Mouse (Mus musculus) left cerebral cortex, postnatal 10 days (tissue): ENCODE measurements around the gene Pidd1. TPM values are rescaled to one million over a fixed set of nuclear protein-coding genes. Genes with fewer than 3 reads are reported as not detected.
A peak's percentile ranks its signal among the peaks of the same experiment; 100 is the strongest.
"Not testable (repeated sequence)": the region's sequence is repeated elsewhere in the genome, so short reads cannot be mapped to it uniquely, and the experiment has no call there.

Experiments
- DNase-seq, 2 experiments: peaks; one replicate each; pipeline ENCODE4 v3.0.0; 2021 to 2022; ENCODE audit warnings: low spot score in 2 of 2, mixed read lengths in 1 of 2; ENCODE audit errors: extremely low spot score in 1 of 2
- intact Hi-C: fragments of 180-260 bp; cut with DNase I; formaldehyde crosslinking; loops from one replicate; pipeline ENCODE4 v1.15.1; 2025
- total RNA-seq, 2 experiments: library from RNA; stranded (reverse); gene quantifications; 2 replicates each; pipeline ENCODE4 v1.2.3; 2021

Gene Pidd1
- total RNA-seq, 2 experiments from 2014 or later: 1.8 to 2.0 TPM

DNA sequence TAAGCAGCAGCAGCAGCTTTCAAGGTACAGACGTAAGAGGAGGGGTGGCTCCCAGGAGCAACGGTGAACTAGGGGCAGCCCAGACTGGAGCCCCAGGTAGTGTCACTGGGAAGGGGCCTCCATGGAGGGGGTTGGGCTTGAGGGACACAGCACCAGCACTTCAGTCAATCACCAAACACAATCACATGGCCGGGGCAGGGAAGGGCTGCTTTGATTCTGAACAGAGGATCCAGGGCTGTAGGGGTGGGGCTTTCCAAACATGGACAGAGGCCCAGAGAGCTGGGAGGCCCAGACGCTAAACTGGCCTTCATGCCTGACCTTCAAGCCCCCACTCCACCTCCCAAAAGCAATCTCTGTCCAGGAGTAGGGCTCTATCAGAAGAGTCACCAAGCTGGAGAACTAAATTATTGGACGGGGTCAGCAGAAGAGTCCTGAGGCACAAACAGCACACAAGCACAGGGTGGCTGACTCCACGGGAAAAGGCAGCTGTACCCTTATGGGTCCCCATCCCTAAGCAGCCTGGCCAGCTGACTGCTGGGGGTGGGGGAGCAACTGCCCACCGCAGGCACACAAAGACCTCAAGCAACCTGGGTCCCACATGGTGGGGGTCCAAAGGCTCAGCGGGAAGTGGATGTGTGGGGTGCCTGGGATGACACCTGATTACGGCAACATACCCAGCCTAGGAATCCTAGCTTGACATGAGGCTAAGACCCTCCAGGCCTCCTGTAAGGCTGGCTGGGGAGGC, 13.8 kb downstream of the Pidd1 start:
- peak in 1 of 2 experiments; percentile 34 for DNase-seq
- intact Hi-C loops: no loop called here

DNA sequence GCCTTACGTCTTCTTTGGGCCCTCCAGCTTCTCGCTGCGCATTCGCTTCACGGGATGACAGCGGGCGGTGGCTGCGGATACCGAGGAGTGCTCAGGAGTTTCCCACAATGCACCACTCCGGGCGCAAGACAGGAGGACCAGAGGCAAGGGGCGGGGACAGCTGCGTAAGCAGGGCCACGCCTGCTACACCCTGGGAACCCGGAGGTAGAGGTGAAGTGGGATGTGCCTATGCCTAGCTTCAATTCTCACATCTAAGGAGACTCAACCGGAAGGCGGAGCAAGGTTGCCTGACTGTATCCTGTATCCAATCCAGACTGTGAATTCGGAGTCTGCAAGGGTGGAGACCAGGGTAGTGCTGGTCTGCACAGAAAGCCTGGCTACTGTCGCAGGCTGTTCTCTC, 14.5 kb downstream of the Pidd1 start, which contains the start of gene Cend1:
TSS of gene Cend1 (minus strand) at position 182 of the 400 bp plus-strand sequence.
- peak; percentile 86 to 87 for DNase-seq
- intact Hi-C loops: no loop called here

DNA sequence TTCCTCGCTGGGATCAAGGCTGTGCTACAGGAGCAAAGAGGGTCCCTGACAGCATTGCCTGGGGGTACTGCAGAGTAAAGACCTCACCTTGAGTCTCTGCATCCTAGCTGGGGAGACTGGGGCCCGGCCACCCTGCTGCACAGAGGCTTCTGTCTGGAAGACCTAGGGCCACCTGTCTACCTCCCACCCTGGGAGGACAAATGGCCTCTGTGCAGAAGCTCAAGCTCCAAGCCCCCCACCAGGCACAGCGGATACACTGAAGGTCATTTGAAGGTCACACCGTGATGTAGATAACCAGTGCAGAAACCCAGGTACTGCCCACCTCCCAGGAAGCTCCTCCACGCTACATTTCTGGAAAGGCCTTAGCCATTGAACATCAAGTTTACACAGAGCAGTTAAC, 15.1 kb downstream of the Pidd1 start:
- intact Hi-C loops: no loop called here
- DNase-seq: no peak

DNA sequence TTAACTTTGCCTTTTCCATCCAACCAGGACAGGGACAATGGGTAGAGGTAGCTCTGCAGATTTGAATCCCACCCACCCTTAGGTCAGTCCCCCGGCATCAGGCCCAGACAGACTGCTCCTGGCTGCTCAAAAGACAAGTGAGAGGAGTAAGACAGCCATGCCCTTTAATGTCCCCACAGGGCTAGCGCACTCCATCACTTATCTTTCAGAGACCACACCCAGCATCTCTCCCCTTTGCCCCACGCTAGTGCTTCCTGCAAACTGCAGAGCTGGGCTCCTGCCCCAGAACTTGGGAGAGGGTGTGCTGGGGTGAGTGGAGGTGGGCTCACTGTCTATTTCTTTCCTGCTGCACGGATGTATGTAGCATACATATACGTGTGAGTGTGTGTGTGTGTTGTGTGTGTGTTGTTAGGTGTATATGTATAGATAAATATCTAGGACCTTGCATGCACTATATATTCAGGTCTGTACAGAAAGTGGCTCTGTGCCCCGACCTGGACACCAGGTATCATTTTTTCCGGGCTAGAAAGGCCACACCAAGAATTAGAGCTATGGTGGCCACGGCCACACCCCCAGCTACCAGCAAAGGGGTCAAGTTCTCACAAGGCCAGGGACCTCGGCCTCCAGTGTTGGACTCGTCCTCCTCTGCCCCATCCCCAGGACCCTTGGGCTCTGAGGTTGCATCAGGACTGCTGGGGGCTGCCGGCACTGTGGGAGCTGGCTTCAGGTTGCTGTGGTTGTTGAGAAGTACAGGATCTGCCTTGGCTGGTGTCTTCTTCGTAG, 16.7 kb downstream of the Pidd1 start:
- DNase-seq: peak in 1 of 2 experiments; percentile 24
- intact Hi-C loops: no loop called here

DNA sequence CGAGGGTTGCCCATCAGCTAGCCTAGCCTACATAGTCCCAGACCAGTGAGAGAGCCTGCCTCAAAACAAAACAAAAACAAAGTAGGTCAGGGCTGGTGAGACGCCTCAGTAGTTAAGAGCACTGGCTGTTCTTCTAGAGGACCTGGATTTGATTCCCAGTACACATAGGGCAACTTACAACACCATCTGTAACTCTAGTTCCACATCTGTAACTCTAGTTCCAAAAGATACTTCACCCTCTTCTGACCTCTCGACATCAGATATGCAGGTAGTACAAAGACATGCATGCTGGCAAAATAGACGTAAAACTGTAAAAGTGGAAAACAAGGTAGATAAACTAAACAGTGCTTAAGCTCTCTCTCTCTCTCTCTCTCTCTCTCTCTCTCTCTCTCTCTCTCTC, 20.0 kb downstream of the Pidd1 start:
- DNase-seq: no peak
- intact Hi-C loops: no loop called here

DNA sequence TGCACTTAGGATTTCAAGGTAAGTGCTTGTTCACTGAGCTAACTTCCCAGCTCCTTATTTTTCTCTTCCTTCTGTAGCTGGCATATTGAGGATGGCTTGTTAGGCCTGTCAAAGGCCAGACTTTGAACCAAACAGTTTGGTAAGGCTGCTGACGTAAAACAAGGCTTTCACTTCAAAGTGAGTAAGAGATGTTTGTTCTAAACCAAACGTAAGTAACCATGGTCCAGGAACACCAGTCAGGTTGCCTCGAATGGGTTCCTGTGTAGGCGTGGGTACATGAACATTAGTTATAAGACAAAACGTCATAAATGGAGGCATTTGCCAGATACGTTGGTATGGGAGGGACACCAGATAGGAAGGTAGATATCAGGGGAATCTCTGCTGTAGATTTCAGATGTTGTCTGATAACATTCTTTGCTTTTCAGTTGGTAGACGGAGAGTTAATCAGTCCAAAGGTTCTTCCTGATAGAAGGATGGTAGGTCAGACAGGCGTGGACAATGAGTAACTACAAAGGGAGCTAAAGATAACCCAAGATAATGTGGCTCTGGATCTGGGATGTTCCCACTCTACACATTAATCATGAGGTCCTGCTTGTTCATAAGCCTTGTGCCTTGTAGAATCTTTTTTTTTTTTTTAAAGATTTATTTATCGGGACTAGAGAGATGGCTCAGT, 23.7 kb downstream of the Pidd1 start:
- intact Hi-C loops: no loop called here

DNA sequence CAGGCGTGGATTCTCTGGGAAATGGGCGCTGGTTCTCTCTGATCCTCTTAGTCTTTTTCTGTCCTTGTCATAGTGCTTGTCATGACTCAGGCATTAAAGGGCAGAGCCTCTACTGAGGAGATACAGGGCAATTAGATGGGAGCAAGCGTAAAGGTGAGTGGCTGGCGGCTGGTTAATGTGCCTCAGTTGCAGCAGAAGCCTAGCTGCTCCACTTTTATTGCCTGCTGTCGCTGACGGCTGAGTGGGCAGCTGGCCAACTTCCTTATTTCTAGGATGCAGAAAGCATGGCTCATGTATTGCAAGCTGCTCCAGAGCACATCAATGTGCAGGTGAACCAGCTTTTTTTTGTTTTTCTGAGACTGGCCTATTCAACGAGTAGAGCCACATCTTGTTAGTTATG, 24.9 kb downstream of the Pidd1 start:
- DNase-seq: peak in 1 of 2 experiments; percentile 74
- intact Hi-C loops: no loop called here

More for the DNA sequence above, 23.7 kb downstream of the Pidd1 start:
- DNase-seq: no peak

DNA sequence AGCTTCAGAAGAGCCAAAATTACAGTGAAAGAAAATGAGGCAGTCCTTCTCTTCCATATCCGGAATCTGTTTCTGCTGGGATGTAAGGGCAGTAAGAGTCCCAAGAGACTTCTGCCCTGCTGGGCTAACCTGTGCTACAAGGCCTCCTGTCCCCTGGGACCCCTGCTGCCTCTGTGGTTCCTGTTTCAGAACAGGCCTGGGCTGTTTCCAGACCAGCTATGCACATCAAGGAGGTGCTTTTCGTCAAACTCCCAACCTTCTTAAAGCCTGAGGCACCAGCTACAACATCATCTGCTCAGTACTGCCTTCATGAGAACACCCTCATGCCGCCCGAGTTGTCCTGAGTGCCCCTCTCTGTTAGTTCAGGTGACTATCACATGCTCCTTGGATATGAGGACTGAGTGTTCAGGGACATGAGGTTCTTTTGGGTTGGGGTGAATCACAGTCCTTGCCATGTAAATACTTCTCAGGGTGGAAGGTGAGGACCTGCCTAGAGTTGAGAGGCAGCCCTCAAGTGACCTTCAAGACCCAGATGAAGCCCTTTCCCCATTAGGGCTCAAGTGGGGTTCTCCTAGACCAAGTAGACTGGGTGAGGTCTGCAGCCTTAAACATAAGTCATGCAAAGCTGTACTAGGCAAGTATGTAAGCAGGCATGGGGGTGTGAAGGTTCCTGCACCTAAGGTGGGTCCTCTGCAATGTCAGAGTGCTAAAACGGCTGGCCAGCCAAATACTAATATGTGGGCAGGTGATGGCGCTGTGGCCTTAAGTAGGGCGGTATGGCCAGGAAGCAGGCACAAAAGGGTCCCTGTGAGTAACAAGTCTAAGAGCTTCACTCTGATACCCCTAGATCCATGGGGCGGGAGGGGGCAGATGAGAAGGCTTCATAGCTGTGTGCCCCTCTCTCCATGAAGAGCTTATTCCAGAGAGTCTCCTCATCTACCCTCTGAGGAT, 25.8 kb downstream of the Pidd1 start:
- intact Hi-C loops: no loop called here
- DNase-seq: no peak

DNA sequence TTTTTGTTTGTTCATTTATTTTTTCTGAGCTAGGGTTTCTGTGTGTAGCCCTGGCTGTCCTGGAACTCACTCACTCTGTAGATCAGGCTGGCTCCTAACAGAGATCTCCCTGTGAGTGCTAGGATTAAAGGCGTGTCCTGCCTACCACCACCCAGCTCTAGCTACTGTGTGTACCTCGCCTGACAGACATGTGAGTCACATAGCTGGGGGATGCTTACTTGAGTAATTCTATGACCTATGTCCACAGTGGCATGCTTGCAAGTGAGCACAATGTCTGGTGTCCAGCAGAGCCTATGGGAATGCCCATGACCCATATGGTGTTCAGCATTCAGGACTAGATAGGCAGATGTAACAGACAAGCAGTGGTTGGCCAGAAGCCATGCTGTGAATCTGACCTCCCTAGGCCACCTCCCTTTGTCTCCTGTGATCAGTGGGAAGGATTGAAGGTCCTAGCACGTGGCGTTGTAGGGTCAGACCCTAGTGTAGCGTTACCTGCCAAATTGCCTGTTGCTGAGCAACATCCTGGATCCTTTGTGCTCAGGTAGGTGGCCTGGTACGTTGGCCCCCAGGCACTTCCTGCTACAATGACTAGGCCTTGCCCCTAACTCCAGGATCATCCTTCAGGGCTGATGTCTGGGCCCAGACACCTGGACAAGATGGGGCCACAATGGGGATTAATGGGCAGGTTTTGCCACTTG, 27.5 kb downstream of the Pidd1 start:
- no peak for DNase-seq
- intact Hi-C loops: no loop called here

DNA sequence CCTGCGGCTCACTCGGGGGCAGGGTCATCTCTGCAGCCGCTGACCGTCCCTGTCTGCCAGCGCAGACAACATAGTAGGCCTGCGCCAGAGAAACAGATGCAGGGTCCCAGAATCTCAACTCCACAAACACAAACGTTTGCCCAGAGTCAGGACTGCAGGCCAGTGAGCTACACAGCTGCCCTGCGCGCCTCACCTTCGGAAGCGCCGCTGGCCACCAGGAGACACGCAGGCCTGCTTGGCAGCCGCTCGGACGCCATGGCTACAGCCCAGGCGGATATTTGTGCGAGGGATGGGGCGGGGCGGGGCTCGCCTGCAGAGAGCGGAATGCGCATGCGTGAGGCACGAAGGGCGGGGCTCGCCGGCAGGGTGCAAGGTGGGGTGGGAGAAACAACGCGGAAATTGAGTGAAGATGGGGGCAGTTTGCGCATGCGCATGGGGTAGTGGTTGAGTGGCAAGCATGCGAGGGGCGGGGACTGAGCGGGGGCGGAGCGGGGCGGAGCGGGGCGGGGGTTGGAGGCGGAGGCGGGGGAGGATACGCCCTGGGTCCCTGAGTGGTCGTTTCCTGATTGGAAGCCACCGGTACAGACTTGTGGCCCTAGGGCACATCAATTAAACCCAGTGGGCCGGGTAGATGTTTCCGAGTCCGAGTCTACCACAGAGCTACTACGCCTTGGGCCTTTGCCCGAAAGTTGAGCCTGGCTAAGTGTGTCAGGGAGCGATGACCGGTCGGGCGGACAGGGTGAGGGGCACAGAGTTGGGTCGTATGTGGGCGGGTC, 29.8 kb downstream of the Pidd1 start, which contains the start of gene Gatd1:
TSS of gene Gatd1 (minus strand) at position 328 of the 776 bp plus-strand sequence.
- peak; percentile 99 to 100 for DNase-seq
- intact Hi-C loops: no loop called here

DNA sequence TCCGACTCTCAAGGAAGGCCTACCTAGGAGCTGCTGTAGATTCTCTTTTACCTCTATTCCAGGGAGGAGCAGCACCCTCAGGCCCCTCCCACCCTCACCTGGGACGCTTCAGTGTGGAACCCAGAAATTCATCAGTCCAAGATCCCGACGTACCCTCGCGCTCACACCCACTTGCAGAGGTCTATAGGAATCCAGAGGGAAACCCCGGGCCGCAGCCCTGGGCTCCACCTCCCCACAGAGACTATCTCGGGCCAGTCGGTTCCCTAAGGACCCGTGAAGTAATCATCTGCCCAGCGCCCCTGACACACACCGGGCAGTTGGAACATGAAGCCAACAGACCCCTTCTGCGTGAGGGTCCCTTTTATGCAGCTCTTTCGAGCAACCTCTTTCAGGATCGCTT, 30.5 kb downstream of the Pidd1 start:
- DNase-seq: no peak
- intact Hi-C loops: no loop called here

DNA sequence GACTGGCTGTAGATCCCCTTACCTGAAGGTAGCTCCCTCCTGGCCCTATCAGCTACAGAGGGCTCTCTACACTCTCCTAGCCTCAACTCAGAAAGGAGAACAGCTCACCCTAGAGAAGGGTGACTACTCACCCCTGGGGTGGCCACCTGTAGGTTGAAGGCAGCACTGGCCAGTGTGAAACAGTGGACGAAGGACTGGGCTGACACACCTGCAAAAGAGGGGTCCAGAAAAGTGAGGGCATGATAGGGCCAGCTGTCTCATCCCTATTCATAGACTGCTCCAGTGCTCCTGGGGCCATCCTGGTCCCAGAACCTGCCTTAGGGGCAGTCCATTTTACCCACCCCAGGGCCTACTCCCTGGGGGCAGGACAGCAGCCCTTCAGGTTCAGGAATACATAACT, 32.2 kb downstream of the Pidd1 start:
- intact Hi-C loops: no loop called here
- no peak for DNase-seq

DNA sequence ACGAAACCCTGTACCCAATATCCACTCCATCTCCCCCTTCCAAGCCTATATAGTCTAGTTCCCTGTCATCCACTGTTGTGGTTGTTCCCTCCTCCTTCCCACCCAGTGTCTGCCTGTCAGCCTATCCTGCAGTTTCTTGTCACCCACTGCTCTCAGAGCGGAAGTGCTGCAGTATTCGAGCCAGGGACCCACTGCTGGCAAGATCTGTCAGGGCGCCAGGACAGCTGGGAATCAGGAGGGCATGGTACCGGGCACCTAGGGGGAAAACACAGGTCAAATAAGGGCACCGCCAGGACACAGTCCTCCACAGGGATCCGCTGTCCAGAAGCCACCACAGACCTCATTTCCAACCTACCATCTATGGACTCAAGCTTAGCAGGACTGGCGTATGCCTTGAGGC, 33.2 kb downstream of the Pidd1 start:
- intact Hi-C loops: no loop called here
- DNase-seq: no peak

DNA sequence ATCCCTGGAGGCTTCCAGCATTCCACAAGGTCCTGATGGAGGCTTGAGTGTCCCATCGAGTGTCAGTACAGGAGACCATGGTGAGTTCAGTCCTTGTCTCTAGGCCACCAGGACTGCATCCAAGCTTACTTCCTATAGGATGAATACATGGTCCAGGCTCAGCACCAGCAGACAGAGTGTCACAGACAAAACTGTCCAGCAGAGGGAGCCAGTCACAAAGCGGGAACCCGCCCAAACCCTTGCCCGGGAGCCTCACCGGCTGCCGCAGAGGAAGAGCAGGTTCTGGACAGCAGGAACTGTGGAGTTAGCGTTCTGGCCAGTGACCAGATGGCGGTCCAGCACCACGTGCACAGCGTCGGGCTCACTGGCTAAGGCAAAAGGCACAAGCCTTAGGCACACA, 35.0 kb downstream of the Pidd1 start:
- peak; percentile 76 to 89 for DNase-seq
- intact Hi-C loops: no loop called here

DNA sequence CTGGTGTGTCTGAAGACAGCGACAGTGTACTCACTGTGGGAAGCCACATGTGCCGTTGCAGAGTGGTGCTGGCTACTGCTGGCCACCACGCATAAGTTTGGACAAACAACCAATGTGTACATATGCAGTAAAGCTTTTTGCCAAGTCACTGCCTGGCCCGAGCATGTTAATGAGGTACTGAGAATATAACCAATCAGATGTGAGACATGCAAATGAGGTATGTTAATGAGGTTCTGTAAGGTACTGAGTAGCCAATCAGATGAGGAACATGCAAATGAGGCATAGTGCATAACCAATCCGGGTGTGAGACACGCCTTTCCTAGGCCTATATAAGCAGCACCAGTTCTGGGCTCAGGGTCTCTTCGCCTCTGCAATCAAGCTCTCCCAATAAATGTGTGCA, 36.2 kb downstream of the Pidd1 start:
- DNase-seq, intact Hi-C loops: not testable (repeated sequence)

DNA sequence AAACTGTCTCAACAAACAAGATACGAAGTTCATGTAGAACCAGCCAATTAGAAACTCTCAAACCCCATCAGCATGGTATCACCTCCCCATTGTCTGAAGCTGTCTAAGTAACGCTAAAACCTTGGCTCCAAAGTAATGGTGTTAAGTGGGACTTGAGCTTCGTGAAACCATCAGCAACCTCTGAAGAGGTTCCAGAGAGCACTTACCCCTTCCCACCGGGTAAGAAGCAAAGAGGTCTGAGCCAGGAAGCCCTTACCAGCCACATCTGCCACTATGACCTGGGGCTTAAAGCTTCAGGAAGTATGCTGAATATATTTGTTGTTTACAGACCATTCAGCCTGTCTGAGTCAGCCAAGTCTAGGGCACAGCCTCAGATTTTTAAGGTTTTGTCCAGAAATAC, 38.4 kb downstream of the Pidd1 start:
- intact Hi-C loops: no loop called here
- no peak for DNase-seq

DNA sequence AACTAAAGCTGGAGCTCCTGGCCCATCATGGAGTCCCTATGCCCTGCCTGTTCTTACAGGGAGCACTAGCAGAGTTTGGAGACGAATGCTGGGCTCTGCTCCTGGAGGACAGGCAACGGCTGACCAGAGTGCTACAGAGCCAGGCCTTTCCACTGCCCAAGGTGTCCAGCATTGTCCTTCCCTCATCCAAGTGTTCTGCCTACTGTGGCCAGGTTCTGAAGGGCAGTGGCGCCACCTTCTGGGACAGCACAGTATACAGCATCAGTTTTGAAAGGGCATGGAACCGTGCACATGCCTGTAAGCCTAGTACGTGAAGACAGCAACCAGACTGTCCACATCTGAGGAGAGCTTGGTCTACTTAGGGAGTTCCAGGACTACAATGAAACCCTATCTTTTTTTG, 40.5 kb downstream of the Pidd1 start:
- DNase-seq: peak in 1 of 2 experiments; percentile 71
- intact Hi-C loops: no loop called here
